Mouse (Mus musculus): ENCODE measurements around the gene Bbs9. TPM values are rescaled to one million over a fixed set of nuclear protein-coding genes. Genes with fewer than 3 reads are reported as not detected.
"Not testable (repeated sequence)": the region's sequence is repeated elsewhere in the genome, so short reads cannot be mapped to it uniquely, and the experiment has no call there.

Gene Bbs9
- total RNA-seq, 2 experiments from 2014 or later = 26.8 to 31.2 TPM

DNA sequence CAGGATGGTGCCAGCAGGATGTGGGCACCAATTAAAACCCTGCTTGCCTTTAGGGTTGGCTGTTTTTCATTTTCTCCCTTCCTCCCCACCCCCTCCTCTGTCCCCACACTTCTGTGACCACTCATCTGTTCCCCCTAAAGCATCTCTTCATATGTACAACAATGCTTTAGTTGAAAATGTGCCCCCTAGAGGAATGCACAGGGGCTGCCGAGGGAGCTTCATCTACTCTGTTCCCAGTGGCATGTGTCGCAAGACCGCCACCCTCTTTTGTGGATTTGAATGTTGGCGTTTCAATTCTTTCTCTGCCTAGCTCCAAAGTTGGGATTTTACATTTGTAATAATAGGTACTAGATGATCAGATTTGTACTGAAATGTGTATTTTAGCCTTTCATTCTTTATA, 204.0 kb downstream of the Bbs9 start:
- intact Hi-C loops (cut with DNase I) = no loop called here
- no peak for DNase-seq

DNA sequence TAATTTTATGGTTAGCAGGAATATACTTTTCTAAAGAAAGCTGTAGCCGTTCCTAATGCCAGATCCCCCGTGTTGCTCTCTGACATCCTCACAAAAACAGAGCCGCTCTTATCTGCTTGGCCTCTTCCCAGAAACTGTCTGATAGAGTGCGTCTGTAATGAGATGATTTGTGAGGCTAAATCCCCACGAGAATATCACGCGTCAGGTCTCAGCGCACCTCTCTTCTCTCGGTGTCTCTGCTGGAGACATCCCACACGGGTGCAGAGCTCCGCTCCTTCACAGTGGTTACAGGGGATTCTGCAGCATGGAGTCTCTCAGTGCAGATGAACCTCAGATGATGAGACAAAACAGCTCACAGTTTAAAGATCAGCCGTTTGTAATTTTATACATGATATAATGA, 204.5 kb downstream of the Bbs9 start:
- DNase-seq = no peak
- intact Hi-C loops (cut with DNase I) = no loop called here

DNA sequence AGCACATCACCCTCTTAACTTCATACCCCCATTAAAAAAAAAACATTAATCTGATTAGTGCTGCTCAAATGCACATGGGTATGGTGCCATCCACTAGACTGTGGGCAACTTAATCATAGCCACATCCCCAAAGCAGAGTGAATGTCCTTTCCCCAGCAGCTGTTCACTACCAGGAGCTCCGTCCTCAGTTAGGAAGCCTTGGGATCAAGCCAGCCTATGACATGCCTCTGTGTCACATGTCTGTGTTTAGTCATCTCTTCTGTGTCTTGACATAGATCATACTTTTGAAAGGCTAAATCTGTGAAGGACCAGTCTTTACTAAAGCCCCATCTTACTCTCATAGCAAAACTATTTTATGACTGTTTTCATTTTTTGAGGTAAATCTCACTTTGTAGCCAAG, 205.0 kb downstream of the Bbs9 start:
- peak; percentile 33 for DNase-seq
- intact Hi-C loops (cut with DNase I) = no loop called here

DNA sequence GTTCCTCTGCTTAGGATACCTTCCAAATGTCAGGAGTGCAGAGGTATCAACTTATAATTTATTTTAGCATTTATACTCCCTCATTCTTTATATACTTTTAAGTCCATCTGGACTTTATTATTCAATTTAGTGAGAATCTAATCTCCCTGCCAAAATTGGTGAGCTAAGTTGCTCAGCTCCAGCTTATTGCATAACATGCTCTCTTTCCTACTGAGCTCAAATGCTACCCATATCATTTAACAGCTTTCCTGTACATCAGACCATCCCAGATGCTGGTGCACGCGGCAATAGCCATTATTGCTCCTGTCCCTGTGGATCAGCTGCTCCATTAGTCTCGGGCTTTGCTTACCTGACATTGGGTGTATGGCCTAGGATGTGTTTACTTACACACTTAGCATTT, 208.3 kb downstream of the Bbs9 start:
- intact Hi-C loops (cut with DNase I) = no loop called here
- DNase-seq = no peak

DNA sequence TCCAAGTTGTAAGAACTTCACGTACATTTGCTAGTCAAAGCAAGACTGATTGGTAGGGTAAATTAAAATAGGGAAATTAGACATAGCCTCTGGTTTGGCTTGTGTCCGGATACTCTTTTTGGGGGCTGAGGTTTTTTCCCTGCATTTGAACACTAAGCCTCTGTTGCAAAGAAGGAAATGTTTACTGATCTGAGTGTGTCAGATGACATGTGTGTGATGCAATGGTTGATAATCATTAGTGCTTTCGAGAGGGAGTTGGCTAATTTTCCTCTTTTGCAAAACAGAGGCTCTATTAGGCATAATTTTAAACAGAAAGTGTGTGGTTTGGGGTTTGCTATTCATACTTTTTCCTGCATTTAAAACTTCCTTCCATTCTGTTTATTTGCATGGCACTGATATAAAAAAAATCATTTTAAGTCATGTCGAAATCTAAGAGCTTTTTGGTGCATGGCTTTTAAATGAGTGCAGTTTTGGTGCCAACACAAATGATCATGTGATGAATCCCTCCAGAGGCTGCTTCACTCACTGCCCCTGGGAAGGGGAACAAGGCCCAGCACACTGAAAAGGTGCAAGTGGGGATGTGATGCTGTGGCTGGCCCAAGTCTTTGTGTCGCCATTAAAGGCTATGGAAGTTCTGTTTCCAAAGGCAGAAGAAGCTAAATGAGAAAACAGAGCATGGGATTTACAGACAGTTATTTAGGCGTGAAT, 211.4 kb downstream of the Bbs9 start:
- intact Hi-C loops (cut with DNase I) = no loop called here
- DNase-seq = no peak

DNA sequence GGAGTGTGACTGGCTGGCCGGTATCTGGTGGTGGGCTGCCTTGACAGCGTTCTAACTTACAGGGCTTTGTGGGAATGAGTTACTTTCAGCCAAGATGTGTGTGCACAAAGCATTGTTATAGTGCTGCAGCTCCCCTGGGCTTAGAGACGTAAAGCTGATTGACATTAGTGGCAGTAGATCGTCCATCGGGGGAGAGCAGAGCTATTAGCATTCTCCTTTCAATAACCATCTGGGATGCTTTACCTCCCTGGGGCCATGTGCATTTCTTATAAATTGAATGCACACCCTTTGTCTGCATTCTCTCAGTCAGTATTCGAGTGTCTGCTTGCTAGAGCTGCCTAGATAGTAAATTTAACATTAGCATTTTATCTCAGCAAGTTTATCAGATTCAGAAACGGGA, 214.7 kb downstream of the Bbs9 start:
- no peak for DNase-seq
- intact Hi-C loops (cut with DNase I) = no loop called here

DNA sequence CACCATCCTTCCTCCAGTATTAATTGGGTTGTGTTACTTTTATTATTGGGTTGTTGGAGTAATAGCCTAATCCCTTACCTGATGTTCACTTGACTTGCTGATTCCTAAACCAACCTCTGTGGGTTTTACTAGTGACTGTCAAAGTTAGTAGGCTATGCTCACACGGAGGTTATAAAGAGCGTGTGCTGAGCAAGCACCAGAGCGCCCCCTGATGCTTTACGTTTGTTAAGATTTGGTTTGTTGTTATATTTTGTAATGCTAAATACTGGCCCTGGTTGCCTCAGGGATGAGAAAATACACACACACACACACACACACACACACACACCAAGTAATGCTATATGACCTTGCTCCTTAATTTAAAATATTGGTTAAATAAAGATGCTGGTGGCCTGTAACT, 219.9 kb downstream of the Bbs9 start:
- intact Hi-C loops (cut with DNase I) = no loop called here

DNA sequence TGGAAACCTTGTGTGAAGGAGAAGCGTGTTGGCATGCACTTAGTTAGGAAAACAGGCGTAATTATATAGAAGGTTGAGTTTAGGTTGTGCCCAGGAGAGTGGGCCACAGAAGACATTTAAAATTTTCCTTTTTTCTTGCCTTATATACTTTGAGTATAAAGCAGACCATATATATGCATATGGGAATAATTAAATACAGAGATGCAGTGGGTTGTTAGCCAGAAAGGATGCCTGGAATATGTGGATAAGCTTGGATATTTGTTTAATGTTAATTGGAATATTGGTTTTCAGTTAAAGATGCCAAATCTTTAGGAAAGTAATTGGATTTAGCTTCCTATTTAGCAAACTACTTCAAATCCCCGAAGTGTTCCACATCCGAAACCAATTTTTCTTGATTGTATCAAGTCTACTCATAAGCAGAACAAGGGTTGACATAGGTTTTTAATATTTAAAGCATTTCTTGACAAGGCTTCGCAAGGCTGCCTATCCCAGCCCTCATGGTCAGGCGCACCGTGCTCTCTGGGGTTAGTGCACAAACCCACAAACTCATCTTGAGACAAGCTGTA, 221.4 kb downstream of the Bbs9 start:
- intact Hi-C loops (cut with DNase I) = no loop called here
- no peak for DNase-seq

More for the DNA sequence above, 219.9 kb downstream of the Bbs9 start:
- DNase-seq = no peak

DNA sequence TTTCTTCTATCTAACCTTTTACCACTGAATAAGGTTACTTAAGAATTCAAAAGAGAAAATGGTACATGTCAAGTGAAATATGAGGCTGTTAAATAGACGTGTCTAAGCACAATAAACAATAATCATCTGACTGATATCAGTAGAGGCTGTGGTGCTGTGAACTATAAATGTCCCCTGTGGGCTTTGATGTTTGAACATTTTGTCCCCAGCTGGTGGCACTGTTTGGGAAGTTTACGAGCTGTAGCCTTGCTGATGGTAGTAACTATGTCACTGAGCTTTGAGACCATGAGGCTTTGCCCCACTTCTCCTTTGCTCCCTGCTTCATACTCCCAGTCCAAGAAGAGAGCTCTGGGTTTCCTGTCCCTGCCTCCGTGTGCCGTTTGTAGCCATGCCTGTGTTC, 222.3 kb downstream of the Bbs9 start:
- DNase-seq = no peak
- intact Hi-C loops (cut with DNase I) = no loop called here

DNA sequence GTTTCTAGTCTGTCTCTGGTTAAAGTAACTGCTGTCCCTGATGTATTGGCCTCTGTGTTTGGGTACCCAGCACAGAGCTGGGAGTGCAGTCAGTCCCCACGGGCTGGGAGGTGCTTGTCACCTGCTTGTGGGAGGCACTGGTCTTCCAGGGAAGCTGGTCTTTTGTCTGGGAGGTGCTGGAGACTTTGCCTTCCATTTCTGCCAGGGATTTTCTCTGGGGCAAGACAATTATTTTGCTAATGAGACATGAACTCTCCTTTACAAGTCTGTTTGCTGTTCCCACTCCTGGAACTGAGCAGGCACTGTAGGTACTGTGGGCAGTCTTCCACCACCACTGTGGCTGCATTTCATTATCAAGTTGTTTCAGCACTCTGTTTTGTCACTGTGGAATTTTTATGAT, 223.0 kb downstream of the Bbs9 start:
- intact Hi-C loops (cut with DNase I) = no loop called here
- DNase-seq = no peak

DNA sequence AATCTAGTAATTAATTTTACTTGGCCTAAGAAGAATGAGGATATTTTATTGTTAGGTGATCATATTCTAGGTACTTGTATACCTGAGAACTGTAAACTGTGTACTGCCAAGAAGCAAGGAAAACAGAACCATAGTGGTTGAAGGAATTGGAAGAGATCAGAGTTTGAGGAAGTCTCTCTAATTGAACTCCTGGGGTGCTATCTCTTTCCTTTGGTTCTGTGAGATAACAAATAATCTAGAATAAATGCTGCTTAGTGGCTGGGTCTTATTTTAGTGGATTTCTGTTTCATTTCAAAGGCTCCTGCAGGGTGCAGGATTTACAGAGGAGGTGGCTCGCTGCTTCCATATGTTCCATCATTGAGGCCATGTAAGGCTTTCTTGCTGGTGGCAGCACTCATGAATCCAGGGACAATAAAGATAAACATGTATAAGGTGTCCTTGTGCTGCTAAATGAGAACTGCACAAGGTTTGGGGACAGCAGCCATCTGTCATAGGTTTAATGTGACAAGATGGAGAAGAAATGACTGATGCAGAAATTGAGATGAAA, 226.6 kb downstream of the Bbs9 start:
- intact Hi-C loops (cut with DNase I) = loop anchor here (10.0 kb wide), 1 partner anchor 523 kb away; the partner anchor contains the start of gene Bmper
- DNase-seq = no peak

DNA sequence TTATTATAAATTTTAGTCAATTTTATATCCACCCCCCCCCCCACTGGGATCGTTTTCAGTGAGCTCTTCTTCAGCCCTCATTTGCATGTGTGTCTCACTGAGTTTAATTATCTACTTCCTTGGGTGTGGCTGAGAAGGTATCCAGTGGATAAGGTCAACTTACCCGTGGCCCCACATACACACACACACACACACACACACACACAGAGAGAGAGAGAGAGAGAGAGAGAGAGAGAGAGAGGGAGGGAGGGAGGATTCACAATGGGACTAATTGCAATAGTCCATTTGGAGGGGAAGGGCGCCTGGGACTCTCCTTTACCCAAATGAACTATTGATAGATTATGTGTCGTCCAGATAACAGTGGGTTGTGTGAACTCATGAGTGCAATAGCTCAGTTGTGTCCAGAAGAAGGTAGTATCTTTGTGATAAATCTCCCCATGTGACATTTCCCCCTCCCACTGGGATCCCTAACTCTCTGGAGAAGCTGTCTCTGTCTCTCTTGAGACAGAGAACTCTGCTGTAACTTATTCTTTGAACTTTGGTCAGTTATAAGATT, 227.4 kb downstream of the Bbs9 start:
- DNase-seq = no peak
- intact Hi-C loops (cut with DNase I) = loop anchor here (10.0 kb wide), 1 partner anchor 522 kb away; the partner anchor contains the start of gene Bmper

DNA sequence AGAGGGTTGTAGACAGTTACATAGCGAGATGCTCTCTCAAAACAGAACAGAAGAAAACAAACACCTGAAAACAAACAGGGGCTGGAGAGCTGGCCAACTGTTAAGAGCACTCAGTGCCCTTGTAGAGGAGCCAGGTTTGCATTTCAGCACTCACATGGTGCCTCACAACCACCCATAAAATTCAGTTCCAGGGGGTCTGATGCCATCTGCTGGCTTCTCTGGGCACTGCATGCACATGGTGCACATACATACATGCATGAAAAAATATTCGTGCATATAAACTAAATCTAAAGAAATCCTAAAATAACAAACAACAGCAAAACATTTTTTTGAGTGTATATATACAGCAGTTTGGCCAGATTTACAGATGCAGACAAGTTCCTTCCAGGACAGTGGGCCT, 228.0 kb downstream of the Bbs9 start:
- intact Hi-C loops (cut with DNase I) = loop anchor here (10.0 kb wide), 1 partner anchor 521 kb away; the partner anchor contains the start of gene Bmper
- no peak for DNase-seq

DNA sequence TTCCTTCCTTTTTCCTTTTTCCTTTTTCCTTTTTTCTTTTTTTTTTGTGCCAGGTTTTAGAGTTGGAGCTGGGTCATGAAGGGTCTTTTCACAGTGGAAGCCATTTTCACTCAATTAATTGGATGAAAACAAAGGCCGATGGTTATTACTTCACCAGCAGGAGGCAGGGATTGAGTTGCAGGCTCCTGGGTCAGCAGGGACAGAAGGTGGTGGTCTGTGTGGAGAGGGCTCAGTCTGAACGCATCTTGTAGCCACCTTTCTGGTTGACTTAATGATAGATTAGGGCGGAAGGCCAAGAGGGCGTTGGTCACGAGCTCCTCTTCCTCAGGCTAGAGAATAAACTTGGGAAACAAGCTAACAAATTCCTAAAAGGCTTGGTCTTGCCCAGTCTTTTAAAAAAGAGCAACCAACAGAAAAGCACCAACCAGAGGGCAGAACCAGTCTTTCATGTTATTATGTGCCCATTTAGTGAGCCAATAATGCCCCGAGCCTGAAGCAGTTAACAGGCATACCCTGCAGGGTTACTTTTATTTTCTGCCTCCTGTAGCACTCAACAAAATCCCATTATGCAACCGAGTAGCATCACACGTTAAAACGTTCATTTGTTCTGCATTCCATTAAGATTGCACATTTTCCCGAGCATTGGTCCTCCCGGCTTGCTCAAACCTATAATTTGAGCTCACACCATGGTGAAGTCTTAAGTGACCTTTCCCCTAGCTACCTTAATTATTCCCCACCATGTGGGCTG, 231.8 kb downstream of the Bbs9 start:
- intact Hi-C loops (cut with DNase I) = loop anchor here (10.0 kb wide), 1 partner anchor 517 kb away; the partner anchor contains the start of gene Bmper
- DNase-seq = no peak

DNA sequence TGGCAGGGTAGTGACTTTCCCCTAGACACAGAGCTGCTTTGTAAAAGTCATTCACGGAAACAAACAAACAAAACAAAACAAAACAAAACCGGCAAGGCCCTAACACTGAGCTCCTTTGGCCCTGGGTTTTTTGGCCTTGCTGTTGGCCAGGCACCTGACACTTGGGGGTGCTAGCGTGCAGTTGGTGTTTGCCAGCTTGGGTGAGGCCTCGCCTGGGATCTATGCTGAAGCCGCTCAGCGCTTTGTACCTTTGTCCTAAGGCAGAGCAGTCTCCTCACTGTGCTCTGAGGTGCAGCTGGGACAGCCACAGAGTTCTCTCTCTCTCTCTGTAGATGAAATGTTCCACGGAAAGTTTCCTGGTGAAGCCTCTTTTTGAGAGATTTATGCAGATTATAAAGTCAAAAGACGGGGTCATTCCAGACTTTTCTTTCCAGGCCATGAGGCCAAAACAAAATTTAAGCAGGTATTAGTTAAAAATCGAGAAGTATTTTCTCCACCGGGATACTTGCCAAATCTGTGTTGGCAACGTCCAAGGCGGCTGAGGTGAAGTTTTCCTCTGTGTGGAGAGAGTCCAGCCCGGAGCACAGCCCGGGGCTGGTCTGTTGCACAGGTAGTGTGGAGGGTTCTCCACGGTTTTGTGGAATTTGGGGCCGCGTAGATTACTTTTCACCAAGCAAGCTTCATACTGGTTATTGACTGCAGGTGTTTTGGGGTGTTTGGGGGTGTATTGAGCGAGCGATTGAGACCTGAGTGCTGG, 233.6 kb downstream of the Bbs9 start:
- intact Hi-C loops (cut with DNase I) = loop anchor here (10.0 kb wide), 1 partner anchor 516 kb away; the partner anchor contains the start of gene Bmper
- DNase-seq = peak; percentile 78

DNA sequence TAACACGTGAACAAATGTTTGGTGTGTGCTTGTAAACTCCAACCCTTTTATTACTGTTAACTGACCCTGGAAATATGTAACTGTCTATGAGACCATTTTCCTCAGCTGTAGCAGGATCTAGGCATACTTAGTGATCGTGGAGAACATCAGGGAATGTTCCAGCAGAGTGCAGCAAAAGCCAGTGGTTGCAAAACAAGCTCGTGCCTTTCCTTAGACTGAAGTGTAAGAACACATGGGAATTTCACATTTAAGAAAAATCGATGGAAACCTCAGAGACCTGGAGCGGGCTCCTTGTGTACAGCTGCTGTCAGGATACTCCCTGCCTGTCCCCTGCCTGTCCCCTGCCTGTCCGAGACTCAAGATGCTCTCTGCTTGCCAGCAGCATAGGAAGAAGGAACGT, 234.5 kb downstream of the Bbs9 start:
- intact Hi-C loops (cut with DNase I) = no loop called here
- no peak for DNase-seq

DNA sequence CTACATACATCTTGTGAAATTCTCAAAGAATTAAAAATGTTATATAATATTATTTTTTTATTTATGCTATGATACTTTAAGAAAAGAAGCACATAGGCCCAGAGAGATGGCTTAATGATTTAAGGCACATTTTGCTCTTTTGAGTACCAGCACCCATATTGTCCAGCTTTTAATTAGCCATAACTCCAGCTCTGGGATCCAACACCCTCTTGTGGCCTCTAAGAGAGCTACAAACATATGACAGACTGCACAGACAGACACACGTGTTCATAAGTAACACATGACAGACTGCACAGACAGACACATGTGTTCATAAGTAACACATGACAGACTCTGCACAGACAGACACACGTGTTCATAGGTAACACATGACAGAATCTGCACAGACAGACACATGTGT, 235.8 kb downstream of the Bbs9 start:
- no peak for DNase-seq
- intact Hi-C loops (cut with DNase I) = no loop called here

DNA sequence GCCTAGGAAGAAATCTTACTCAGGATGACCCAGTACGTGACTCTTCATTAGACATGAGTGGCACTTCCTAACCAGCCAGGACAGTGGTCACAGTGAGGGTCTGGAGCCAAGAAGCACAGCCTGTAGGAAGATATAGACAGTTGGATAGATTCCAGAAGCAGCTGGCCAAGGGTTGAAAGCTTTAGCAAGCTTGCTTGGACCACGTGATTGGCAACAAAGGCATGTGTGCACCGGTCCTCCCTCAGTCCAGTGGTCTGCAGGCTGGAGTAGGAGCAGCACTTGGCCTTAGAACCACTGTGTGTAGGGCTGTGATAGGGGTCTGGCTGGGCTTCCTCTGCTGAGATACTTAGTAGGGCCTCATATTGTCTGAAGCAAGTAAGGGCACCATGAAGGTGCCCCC, 237.2 kb downstream of the Bbs9 start:
- intact Hi-C loops (cut with DNase I) = no loop called here
- DNase-seq = peak; percentile 17

DNA sequence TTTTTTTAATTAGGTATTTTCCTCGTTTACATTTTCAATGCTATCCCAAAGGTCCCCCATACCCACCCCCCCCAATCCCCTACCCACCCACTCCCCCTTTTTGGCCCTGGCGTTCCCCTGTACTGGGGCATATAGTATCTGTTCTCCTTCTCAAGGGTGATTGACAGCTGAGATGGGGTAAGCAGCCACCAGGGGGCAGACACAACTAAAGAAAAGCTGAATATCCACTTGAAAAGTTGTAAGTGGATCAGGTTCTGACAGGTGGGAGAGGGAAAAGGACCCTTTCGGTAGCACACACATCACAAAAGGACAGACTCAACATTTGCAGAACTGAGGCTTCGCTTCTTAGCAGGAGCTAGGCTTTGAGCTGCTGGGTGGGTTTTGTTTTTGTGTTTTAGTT, 237.8 kb downstream of the Bbs9 start:
- intact Hi-C loops (cut with DNase I) = not testable (repeated sequence)
- DNase-seq = peak; percentile 43

DNA sequence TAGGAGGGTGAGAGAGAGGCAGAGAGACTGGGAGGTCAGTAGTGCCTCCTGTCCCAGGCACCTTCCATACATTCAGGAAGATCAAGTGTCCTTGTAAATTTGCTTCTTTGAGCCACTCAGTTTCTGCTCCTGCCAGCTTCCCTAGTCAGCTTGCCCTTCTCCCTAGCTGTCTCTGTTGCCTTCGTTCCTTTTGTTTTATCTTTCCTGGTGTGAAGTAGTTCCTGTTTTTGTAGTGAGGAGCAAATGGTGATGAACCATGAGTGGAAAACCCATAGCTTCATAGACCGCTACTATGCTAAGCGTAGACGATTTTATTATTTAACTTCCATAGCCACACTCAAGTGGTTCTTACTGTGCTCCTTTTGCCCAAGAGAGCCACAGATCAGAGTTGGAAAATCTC, 242.1 kb downstream of the Bbs9 start:
- intact Hi-C loops (cut with DNase I) = no loop called here
- DNase-seq = no peak

Measured in left cerebral cortex, postnatal 4 days (tissue).